Mouse (Mus musculus) forebrain, embryonic 16.5 days (tissue): ENCODE measurements around the gene Imp3. TPM values are rescaled to one million over a fixed set of nuclear protein-coding genes. Genes with fewer than 3 reads are reported as not detected.

Experiments
- ATAC-seq: fragments of 200-750 bp; cut with Nextera tagmentation; 2 replicates; pipeline ENCODE4 v1.8.0; 2017; ENCODE audit warnings: mild to moderate bottlenecking, moderate library complexity
- H3K27ac ChIP-seq: fragments of 300-500 bp; sonication (generic); 2 replicates; pipeline ENCODE4 v1.5.1; 2014; ENCODE audit warnings: low read length, control low read depth
- H3K27me3 ChIP-seq: fragments of 300-500 bp; sonication (generic); replicated peaks from 2 replicates; pipeline ENCODE4 v1.6.1; 2014; ENCODE audit warnings: low read length; ENCODE audit not compliant: control insufficient read depth, insufficient read depth
- H3K36me3 ChIP-seq: fragments of 300-500 bp; sonication (generic); 2 replicates; pipeline ENCODE4 v1.6.1; 2014; ENCODE audit not compliant: control insufficient read depth, insufficient read depth
- H3K4me1 ChIP-seq: fragments of 300-500 bp; sonication (generic); replicated peaks from 2 replicates; pipeline ENCODE4 v1.6.1; 2014; ENCODE audit warnings: low read length; ENCODE audit not compliant: control insufficient read depth, insufficient read depth
- H3K4me2 ChIP-seq: fragments of 300-500 bp; sonication (generic); 2 replicates; pipeline ENCODE4 v1.6.1; 2014; ENCODE audit warnings: mild to moderate bottlenecking, low read length, control low read depth
- H3K4me3 ChIP-seq: fragments of 300-500 bp; sonication (generic); replicated peaks from 2 replicates; pipeline ENCODE4 v1.5.1; 2014; ENCODE audit warnings: mild to moderate bottlenecking, low read length, control low read depth
- H3K9ac ChIP-seq: fragments of 300-500 bp; sonication (generic); replicated peaks from 2 replicates; pipeline ENCODE4 v1.6.1; 2014; ENCODE audit warnings: low read depth, low read length, control low read depth
- H3K9me3 ChIP-seq: fragments of 300-500 bp; sonication (generic); 2 replicates; pipeline ENCODE4 v1.6.1; 2016; ENCODE audit warnings: low read length; ENCODE audit not compliant: control insufficient read depth
- WGBS: fragments of 180-500 bp; shearing (Covaris S2); extraction: QIAGEN DNeasy Blood & Tissue Kit; methylation state at CpG from one replicate; pipeline ENCODE4 v1.1.7; 2014; 5-methylcytosine and 5-hydroxymethylcytosine counted together
- polyA plus RNA-seq: library from polyadenylated mRNA; unstranded; fragments of >200 nt; fragmentation: Nextera tagmentation; extraction: Ambion mirVana; gene quantifications from 2 replicates; pipeline ENCODE4 v1.2.1, GENCODE M21; 2015

Gene Imp3
- polyA plus RNA-seq, 1 experiment from 2014 or later: 79.4 TPM

DNA sequence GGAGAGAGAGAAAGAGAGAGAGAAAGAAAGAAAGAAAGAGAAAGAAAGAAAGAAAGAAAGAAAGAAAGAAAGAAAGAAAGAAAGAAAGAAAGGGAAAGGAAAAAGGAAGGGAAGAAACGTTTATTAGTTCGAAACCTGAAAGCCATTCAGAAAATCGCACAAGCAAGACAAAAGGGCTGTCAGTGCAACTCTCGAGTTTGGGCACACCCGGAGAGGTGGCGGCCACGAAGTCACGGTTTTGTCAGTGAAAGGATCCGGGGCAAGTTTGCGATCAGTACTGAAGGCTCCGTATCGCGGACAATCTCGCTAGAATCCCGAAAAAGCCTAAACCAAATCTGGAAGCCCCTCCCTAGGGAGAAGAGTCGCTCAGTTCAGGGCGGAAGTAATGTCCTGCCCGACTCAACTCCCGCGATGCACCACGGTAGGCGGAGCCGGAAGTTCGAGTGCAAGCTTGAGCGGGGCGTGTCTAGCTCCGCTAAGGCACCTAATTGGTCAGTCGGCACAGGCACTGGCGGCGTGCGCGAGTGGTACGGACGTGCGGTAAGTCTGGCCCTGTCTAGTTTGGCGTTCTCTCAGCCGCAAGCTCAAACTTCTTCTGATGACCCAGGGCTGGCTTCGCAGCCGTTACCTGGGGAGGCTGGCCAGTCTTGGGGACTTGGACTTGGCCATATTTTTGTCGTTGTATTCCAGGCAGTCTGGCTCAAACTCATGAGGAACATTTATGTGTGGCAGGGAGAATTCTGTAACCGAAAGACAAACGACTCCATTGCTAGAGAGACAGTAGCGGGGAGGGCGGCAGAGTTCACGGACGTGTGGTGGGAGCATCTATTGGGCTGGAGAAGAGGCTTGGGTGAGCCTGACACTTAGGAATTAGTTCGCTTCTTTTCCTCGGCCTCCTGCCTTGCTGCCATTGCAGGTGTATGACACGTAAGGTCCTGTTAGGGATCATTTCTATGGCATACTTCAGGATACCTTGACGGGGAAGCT, 13.4 kb downstream of the Imp3 start, which contains the start of gene Snupn:
Snupn (plus strand) TSS at position 465 of the 987 bp plus-strand sequence.
- H3K4me3 ChIP-seq: peak within 1 kb of the TSS; percentile 72
- peak within 1 kb of the TSS; percentile 92 for H3K27ac ChIP-seq
- H3K4me2 ChIP-seq: peak within 1 kb of the TSS; percentile 89
- H3K9ac ChIP-seq: peak within 1 kb of the TSS; percentile 81
- peak; percentile 100 for ATAC-seq
- no peaks in the 10 kb centered on the region for H3K36me3 ChIP-seq
- under 1% methylated on average over 50 of the region's 50 CpGs for WGBS
- H3K4me1 ChIP-seq: peaks cover 12% of the 10 kb centered on the region
- H3K27me3 ChIP-seq: no peaks in the 10 kb centered on the region
- H3K9me3 ChIP-seq: no peaks in the 10 kb centered on the region

GRCm38 (mm10) chr9:56953562-56953961, 16.3 kb downstream of the Imp3 start:
- no peak for ATAC-seq
- Histone ChIP-seq H3K27ac (no peak overlapping the region), H3K4me1 (peaks cover 12% of the 10 kb centered on the region), H3K9me3 (no peaks in the 10 kb centered on the region), H3K4me2 (no peak overlapping the region), H3K27me3 (no peaks in the 10 kb centered on the region), H3K9ac (no peak overlapping the region), H3K36me3 (no peaks in the 10 kb centered on the region), H3K4me3 (no peak overlapping the region)
- WGBS: 94% methylated on average over 1 of the region's 1 CpGs

DNA sequence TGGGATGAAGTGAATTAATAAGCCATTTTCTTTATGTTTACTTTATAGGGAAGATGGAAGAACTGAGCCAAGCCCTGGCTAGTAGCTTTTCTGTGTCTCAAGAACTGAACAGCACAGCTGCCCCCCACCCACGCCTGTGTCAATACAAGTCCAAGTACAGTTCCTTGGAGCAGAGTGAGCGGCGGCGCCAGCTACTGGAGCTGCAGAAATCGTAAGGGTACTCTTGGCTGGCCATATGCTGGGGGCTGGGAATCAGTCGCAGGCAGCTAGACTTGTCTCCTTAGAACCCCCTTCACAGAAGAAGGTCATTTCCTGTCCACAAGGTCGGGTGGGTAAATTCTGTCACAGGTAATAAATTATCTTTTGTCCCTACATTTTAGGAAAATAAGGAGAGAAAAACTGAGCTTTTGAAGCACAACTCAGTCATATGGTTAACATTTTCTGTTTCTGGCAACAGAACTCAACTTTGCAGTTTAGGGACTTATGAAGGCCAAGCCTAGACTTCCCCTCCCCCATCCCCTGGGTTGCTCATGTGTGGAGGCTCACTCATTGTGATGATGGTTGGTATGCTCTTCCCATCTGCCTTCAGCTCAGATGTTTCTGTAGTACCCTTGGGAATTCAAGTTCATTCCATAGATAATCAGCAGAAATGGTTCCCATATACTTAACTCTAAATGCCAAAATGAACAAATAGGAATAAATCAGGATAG, 19.8 kb downstream of the Imp3 start:
- Histone ChIP-seq H3K27ac (no peak overlapping the region), H3K4me2 (no peak overlapping the region), H3K9me3 (no peaks in the 10 kb centered on the region), H3K4me3 (no peak overlapping the region), H3K9ac (no peak overlapping the region), H3K27me3 (no peaks in the 10 kb centered on the region), H3K4me1 (no peaks in the 10 kb centered on the region), H3K36me3 (no peaks in the 10 kb centered on the region)
- ATAC-seq: no peak
- 86% methylated on average over 7 of the region's 7 CpGs for WGBS

DNA sequence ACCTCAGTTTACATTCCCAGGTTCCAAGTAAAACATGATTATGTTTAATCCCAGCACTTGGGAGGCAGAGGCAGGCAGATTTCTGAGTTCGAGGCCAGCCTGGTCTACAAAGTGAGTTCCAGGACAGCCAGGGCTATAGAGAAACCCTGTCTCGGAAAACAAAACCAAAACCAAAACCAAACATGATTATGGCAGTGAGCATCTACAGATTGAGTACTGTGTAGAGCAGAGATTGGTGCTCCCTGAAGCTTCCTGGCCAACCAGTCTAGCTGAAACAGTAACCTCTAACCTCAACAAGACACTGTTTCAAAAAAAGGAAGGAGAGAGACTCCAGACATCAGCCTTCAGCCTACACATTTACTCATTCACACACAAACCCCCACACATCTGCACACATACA, 21.4 kb downstream of the Imp3 start:
- Histone ChIP-seq H3K36me3 (no peaks in the 10 kb centered on the region), H3K9me3 (no peaks in the 10 kb centered on the region), H3K27me3 (no peaks in the 10 kb centered on the region), H3K4me3 (no peak overlapping the region), H3K9ac (no peak overlapping the region), H3K27ac (no peak overlapping the region), H3K4me2 (no peak overlapping the region), H3K4me1 (no peaks in the 10 kb centered on the region)
- 93% methylated on average over 2 of the region's 2 CpGs for WGBS
- ATAC-seq: no peak

- Histone ChIP-seq H3K27me3 (no peaks in the 10 kb centered on the region), H3K9me3 (no peaks in the 10 kb centered on the region), H3K9ac (no peak overlapping the region), H3K4me3 (no peak overlapping the region), H3K4me2 (no peak overlapping the region), H3K36me3 (no peaks in the 10 kb centered on the region; the same call in 1 of the 2 replicates), H3K4me1 (no peaks in the 10 kb centered on the region), H3K27ac (no peak overlapping the region)
- ATAC-seq: no peak
- 96% methylated on average over 3 of the region's 3 CpGs for WGBS
Measured at GRCm38 (mm10) chr9:56961591-56961990, 24.3 kb downstream of the Imp3 start.

- H3K9me3 ChIP-seq: no peaks in the 10 kb centered on the region
- no peak overlapping the region for H3K4me3 ChIP-seq
- ATAC-seq: no peak
- H3K36me3 ChIP-seq: peaks cover 4% of the 10 kb centered on the region; the same call in 1 of the 2 replicates
- WGBS: 89% methylated on average over 2 of the region's 2 CpGs
- H3K4me2 ChIP-seq: no peak overlapping the region
- H3K9ac ChIP-seq: no peak overlapping the region
- no peaks in the 10 kb centered on the region for H3K4me1 ChIP-seq
- no peaks in the 10 kb centered on the region for H3K27me3 ChIP-seq
- H3K27ac ChIP-seq: no peak overlapping the region
Measured at GRCm38 (mm10) chr9:56970158-56970557, 32.9 kb downstream of the Imp3 start.

DNA sequence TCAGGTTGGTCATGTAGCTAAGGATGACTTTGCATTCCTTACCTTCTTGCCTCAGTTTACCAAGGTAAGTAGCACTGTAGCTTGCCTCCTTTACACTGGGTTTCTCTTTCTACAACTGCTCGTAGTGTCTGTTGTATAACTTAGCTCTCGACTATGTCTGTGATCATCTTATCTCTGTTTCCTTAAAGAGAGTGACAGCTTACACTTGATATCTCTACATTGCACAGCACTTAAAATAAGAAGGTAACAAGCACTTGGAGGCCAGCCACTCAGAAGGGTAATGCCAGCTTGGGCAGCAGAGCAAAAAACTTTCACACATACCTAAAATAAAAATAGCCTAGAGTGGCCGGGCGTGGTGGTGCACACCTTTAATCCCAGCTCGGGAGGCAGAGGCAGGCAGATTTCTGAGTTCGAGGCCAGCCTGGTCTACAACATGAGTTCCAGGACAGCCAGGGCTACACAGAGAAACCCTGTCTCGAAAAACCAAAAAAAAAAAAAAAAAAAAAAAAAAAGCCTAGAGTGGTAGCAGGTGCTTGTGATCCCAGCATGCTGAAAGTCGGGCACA, 36.8 kb downstream of the Imp3 start:
- Histone ChIP-seq H3K36me3 (peaks cover 4% of the 10 kb centered on the region; the same call in 1 of the 2 replicates), H3K9me3 (no peaks in the 10 kb centered on the region), H3K27ac (no peak overlapping the region), H3K4me3 (no peak overlapping the region), H3K4me1 (no peaks in the 10 kb centered on the region), H3K9ac (no peak overlapping the region), H3K4me2 (no peak overlapping the region), H3K27me3 (no peaks in the 10 kb centered on the region)
- no peak for ATAC-seq
- 95% methylated on average over 7 of the region's 8 CpGs for WGBS

GRCm38 (mm10) chr9:56975199-56975598, 37.9 kb downstream of the Imp3 start:
- Histone ChIP-seq H3K27me3 (no peaks in the 10 kb centered on the region), H3K36me3 (peaks cover 4% of the 10 kb centered on the region; the same call in 1 of the 2 replicates), H3K9me3 (no peaks in the 10 kb centered on the region), H3K9ac (no peak overlapping the region), H3K27ac (no peak overlapping the region), H3K4me2 (no peak overlapping the region), H3K4me3 (no peak overlapping the region), H3K4me1 (no peaks in the 10 kb centered on the region)
- no peak for ATAC-seq
- WGBS: 83% methylated on average over 3 of the region's 3 CpGs

GRCm38 (mm10) chr9:56980186-56980585, 42.9 kb downstream of the Imp3 start:
- Histone ChIP-seq H3K27ac (no peak overlapping the region), H3K9me3 (no peaks in the 10 kb centered on the region), H3K36me3 (peaks cover 5% of the 10 kb centered on the region; the same call in 1 of the 2 replicates), H3K4me1 (no peaks in the 10 kb centered on the region), H3K9ac (no peak overlapping the region), H3K4me3 (no peak overlapping the region), H3K4me2 (no peak overlapping the region), H3K27me3 (no peaks in the 10 kb centered on the region)
- WGBS: 95% methylated on average over 6 of the region's 6 CpGs
- no peak for ATAC-seq
